Mouse (Mus musculus): ENCODE measurements around the gene Ifrd1. TPM values are rescaled to one million over a fixed set of nuclear protein-coding genes. Genes with fewer than 3 reads are reported as not detected.
"Not testable (repeated sequence)": the region's sequence is repeated elsewhere in the genome, so short reads cannot be mapped to it uniquely, and the experiment has no call there.

Ifrd1 gene
- polyA plus RNA-seq, 1 experiment from 2014 or later, result 113 TPM

GRCm38 (mm10) chr12:40256033-40256432, 7.7 kb upstream of the Ifrd1 start:
- no peaks in the 10 kb centered on the region for H3K36me3 ChIP-seq (ENCODE audit: control insufficient read depth, insufficient read depth)
- no peaks in the 10 kb centered on the region for H3K9me3 ChIP-seq (ENCODE audit: control insufficient read depth)
- no peak overlapping the region for H3K27ac ChIP-seq (ENCODE audit: low read depth, low read length)
- no peak overlapping the region for H3K4me2 ChIP-seq (replicated peaks; ENCODE audit: low read depth)
- H3K9ac ChIP-seq (ENCODE audit: low read depth, low read length), result no peak overlapping the region
- no peak for ATAC-seq
- no peaks in the 10 kb centered on the region for H3K4me1 ChIP-seq (replicated peaks; ENCODE audit: control insufficient read depth, insufficient read depth, low read length)
- no peaks in the 10 kb centered on the region for H3K27me3 ChIP-seq (replicated peaks; ENCODE audit: control insufficient read depth, insufficient read depth, low read length)
- peak; percentile 55 for TF ChIP-seq CTCF (IDR thresholded peaks at IDR 0.05; ENCODE audit: low read depth)
- H3K4me3 ChIP-seq (ENCODE audit: low read depth, low read length), result no peak overlapping the region

GRCm38 (mm10) chr12:40255310-40255709, 7.0 kb upstream of the Ifrd1 start:
- not testable (repeated sequence) for H3K4me1 ChIP-seq (replicated peaks; ENCODE audit: control insufficient read depth, insufficient read depth, low read length); H3K9me3 ChIP-seq (ENCODE audit: control insufficient read depth); H3K36me3 ChIP-seq (ENCODE audit: control insufficient read depth, insufficient read depth); H3K4me2 ChIP-seq (replicated peaks; ENCODE audit: low read depth); H3K27me3 ChIP-seq (replicated peaks; ENCODE audit: control insufficient read depth, insufficient read depth, low read length); H3K27ac ChIP-seq (ENCODE audit: low read depth, low read length); ATAC-seq; H3K9ac ChIP-seq (ENCODE audit: low read depth, low read length); H3K4me3 ChIP-seq (ENCODE audit: low read depth, low read length)
- WGBS, result 78% methylated on average over 4 of the region's 4 CpGs

- H3K4me1 ChIP-seq (replicated peaks; ENCODE audit: control insufficient read depth, insufficient read depth, low read length), result no peaks in the 10 kb centered on the region
- no peak for TF ChIP-seq CTCF (IDR thresholded peaks at IDR 0.05; ENCODE audit: low read depth)
- no peak overlapping the region for H3K9ac ChIP-seq (ENCODE audit: low read depth, low read length)
- H3K4me2 ChIP-seq (replicated peaks; ENCODE audit: low read depth), result no peak overlapping the region
- no peaks in the 10 kb centered on the region for H3K27me3 ChIP-seq (replicated peaks; ENCODE audit: control insufficient read depth, insufficient read depth, low read length)
- no peaks in the 10 kb centered on the region for H3K36me3 ChIP-seq (ENCODE audit: control insufficient read depth, insufficient read depth)
- no peak overlapping the region for H3K27ac ChIP-seq (ENCODE audit: low read depth, low read length)
- 78% methylated on average over 11 of the region's 11 CpGs for WGBS
- no peaks in the 10 kb centered on the region for H3K9me3 ChIP-seq (ENCODE audit: control insufficient read depth)
- no peak overlapping the region for H3K4me3 ChIP-seq (ENCODE audit: low read depth, low read length)
- ATAC-seq, result no peak
These were observed 6.4 kb upstream of the Ifrd1 start for GRCm38 (mm10) chr12:40254729-40255128.

- H3K36me3 ChIP-seq (ENCODE audit: control insufficient read depth, insufficient read depth), result no peaks in the 10 kb centered on the region
- no peak overlapping the region for H3K4me2 ChIP-seq (replicated peaks; ENCODE audit: low read depth)
- H3K9ac ChIP-seq (ENCODE audit: low read depth, low read length), result no peak overlapping the region
- no peak for ATAC-seq
- H3K4me3 ChIP-seq (ENCODE audit: low read depth, low read length), result no peak overlapping the region
- no peaks in the 10 kb centered on the region; the same call in 1 of the 2 replicates for H3K4me1 ChIP-seq (replicated peaks; ENCODE audit: control insufficient read depth, insufficient read depth, low read length)
- no peaks in the 10 kb centered on the region for H3K27me3 ChIP-seq (replicated peaks; ENCODE audit: control insufficient read depth, insufficient read depth, low read length)
- no peak for TF ChIP-seq CTCF (IDR thresholded peaks at IDR 0.05; ENCODE audit: low read depth)
- WGBS, result 65% methylated on average over 5 of the region's 5 CpGs
- no peaks in the 10 kb centered on the region for H3K9me3 ChIP-seq (ENCODE audit: control insufficient read depth)
- H3K27ac ChIP-seq (ENCODE audit: low read depth, low read length), result no peak overlapping the region
These were observed 4.9 kb upstream of the Ifrd1 start for GRCm38 (mm10) chr12:40253241-40253640.

- H3K4me1 ChIP-seq (replicated peaks; ENCODE audit: control insufficient read depth, insufficient read depth, low read length), result peaks cover 4% of the 10 kb centered on the region; the same call in 1 of the 2 replicates
- no peak overlapping the region for H3K4me3 ChIP-seq (ENCODE audit: low read depth, low read length)
- H3K9me3 ChIP-seq (ENCODE audit: control insufficient read depth), result no peaks in the 10 kb centered on the region
- H3K27me3 ChIP-seq (replicated peaks; ENCODE audit: control insufficient read depth, insufficient read depth, low read length), result no peaks in the 10 kb centered on the region
- no peaks in the 10 kb centered on the region for H3K36me3 ChIP-seq (ENCODE audit: control insufficient read depth, insufficient read depth)
- TF ChIP-seq CTCF (IDR thresholded peaks at IDR 0.05; ENCODE audit: low read depth), result no peak
- no peak overlapping the region for H3K27ac ChIP-seq (ENCODE audit: low read depth, low read length)
- no peak overlapping the region for H3K9ac ChIP-seq (ENCODE audit: low read depth, low read length)
- no peak for ATAC-seq
- no peak overlapping the region for H3K4me2 ChIP-seq (replicated peaks; ENCODE audit: low read depth)
These were observed 2.0 kb upstream of the Ifrd1 start for GRCm38 (mm10) chr12:40250256-40250655.

- ATAC-seq, result peak; percentile 67
- Histone ChIP-seq H3K36me3 (ENCODE audit: control insufficient read depth, insufficient read depth) (no peaks in the 10 kb centered on the region), H3K4me3 (ENCODE audit: low read depth, low read length) (no peak overlapping the region), H3K9me3 (ENCODE audit: control insufficient read depth) (no peaks in the 10 kb centered on the region), H3K27ac (ENCODE audit: low read depth, low read length) (no peak overlapping the region), H3K9ac (ENCODE audit: low read depth, low read length) (no peak overlapping the region), H3K4me1 (replicated peaks; ENCODE audit: control insufficient read depth, insufficient read depth, low read length) (peaks cover 9% of the 10 kb centered on the region), H3K4me2 (replicated peaks; ENCODE audit: low read depth) (peak overlapping the region; percentile 33), H3K27me3 (replicated peaks; ENCODE audit: control insufficient read depth, insufficient read depth, low read length) (no peaks in the 10 kb centered on the region)
- WGBS, result 47% methylated on average over 6 of the region's 6 CpGs
- no peak for TF ChIP-seq CTCF (IDR thresholded peaks at IDR 0.05; ENCODE audit: low read depth)
These were observed 328 bp downstream of the Ifrd1 start for GRCm38 (mm10) chr12:40247976-40248375.

- WGBS, result 23% methylated on average over 4 of the region's 4 CpGs
- Histone ChIP-seq H3K4me2 (replicated peaks; ENCODE audit: low read depth) (0 out of 2 replicates have a peak overlapping the region, but pooled peaks have one; percentile 33), H3K27ac (ENCODE audit: low read depth, low read length) (no peak overlapping the region), H3K9me3 (ENCODE audit: control insufficient read depth) (no peaks in the 10 kb centered on the region), H3K36me3 (ENCODE audit: control insufficient read depth, insufficient read depth) (no peaks in the 10 kb centered on the region), H3K4me1 (replicated peaks; ENCODE audit: control insufficient read depth, insufficient read depth, low read length) (peaks cover 9% of the 10 kb centered on the region), H3K27me3 (replicated peaks; ENCODE audit: control insufficient read depth, insufficient read depth, low read length) (no peaks in the 10 kb centered on the region), H3K9ac (ENCODE audit: low read depth, low read length) (no peak overlapping the region), H3K4me3 (ENCODE audit: low read depth, low read length) (no peak overlapping the region)
- no peak for ATAC-seq
- no peak for TF ChIP-seq CTCF (IDR thresholded peaks at IDR 0.05; ENCODE audit: low read depth)
These were observed 920 bp downstream of the Ifrd1 start for GRCm38 (mm10) chr12:40247384-40247783.
